Mouse (Mus musculus): ENCODE data around the gene Cdk5r2. TPM values are rescaled to one million over a fixed set of nuclear protein-coding genes. Genes with fewer than 3 reads are reported as not detected.

Cdk5r2 gene
- polyA plus RNA-seq, 1 experiment, result not detected

GRCm38 (mm10) chr1:74848946-74849345 is 5.8 kb upstream of the Cdk5r2 start:
- 46% methylated on average over 5 of the region's 5 CpGs for WGBS
- TF ChIP-seq POLR2A (IDR thresholded peaks at IDR 0.05; ENCODE audit: insufficient read depth, low read depth, low read length) (no peak), CTCF (IDR thresholded peaks at IDR 0.05; ENCODE audit: insufficient read depth, low read depth, low read length) (no peak)
- no peak overlapping the region for H3K4me3 ChIP-seq (ENCODE audit: insufficient read depth, low read depth, low read length)
- peaks cover 17% of the 10 kb centered on the region for H3K4me1 ChIP-seq (ENCODE audit: control insufficient read depth, insufficient read depth, low read length)
- peak overlapping the region; percentile 32; the same call in 1 of the 2 replicates for H3K27ac ChIP-seq (ENCODE audit: insufficient read depth, low read depth, low read length)

GRCm38 (mm10) chr1:74850251-74850650 is 4.5 kb upstream of the Cdk5r2 start:
- Histone ChIP-seq H3K4me1 (ENCODE audit: control insufficient read depth, insufficient read depth, low read length) (peaks cover 23% of the 10 kb centered on the region), H3K27ac (ENCODE audit: insufficient read depth, low read depth, low read length) (peak overlapping the region; percentile 95), H3K4me3 (ENCODE audit: insufficient read depth, low read depth, low read length) (0 out of 2 replicates have a peak overlapping the region, but pooled peaks have one; percentile 7)
- WGBS, result 17% methylated on average over 6 of the region's 6 CpGs
- TF ChIP-seq CTCF (IDR thresholded peaks at IDR 0.05; ENCODE audit: insufficient read depth, low read depth, low read length), result no peak
- TF ChIP-seq POLR2A (IDR thresholded peaks at IDR 0.05; ENCODE audit: insufficient read depth, low read depth, low read length), result 0 out of 2 replicates have a peak, but pooled peaks have one; percentile 17

- 22% methylated on average over 6 of the region's 6 CpGs for WGBS
- peak overlapping the region; percentile 95 for H3K27ac ChIP-seq (ENCODE audit: insufficient read depth, low read depth, low read length)
- peaks cover 23% of the 10 kb centered on the region for H3K4me1 ChIP-seq (ENCODE audit: control insufficient read depth, insufficient read depth, low read length)
- H3K4me3 ChIP-seq (ENCODE audit: insufficient read depth, low read depth, low read length), result no peak overlapping the region
- TF ChIP-seq POLR2A (IDR thresholded peaks at IDR 0.05; ENCODE audit: insufficient read depth, low read depth, low read length), result no peak
- no peak for TF ChIP-seq CTCF (IDR thresholded peaks at IDR 0.05; ENCODE audit: insufficient read depth, low read depth, low read length)
These were observed 3.5 kb upstream of the Cdk5r2 start for GRCm38 (mm10) chr1:74851001-74851775.

DNA sequence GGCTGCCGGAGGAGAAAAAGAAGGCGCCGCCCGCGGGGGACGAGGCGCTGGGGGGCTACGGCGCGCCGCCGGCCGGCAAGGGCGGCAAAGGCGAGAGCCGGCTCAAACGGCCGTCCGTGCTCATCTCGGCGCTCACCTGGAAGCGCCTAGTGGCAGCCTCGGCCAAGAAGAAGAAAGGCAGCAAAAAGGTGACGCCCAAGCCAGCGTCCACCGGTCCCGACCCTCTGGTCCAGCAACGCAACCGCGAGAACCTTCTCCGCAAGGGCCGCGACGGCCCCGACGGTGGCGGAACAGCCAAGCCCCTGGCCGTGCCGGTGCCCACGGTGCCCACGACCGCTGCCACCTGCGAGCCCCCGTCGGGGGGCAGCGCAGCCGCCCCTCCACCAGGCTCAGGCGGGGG is 422 bp downstream of the Cdk5r2 start:
- under 1% methylated on average over 48 of the region's 48 CpGs for WGBS
- H3K4me1 ChIP-seq (ENCODE audit: control insufficient read depth, insufficient read depth, low read length), result peaks cover 37% of the 10 kb centered on the region

DNA sequence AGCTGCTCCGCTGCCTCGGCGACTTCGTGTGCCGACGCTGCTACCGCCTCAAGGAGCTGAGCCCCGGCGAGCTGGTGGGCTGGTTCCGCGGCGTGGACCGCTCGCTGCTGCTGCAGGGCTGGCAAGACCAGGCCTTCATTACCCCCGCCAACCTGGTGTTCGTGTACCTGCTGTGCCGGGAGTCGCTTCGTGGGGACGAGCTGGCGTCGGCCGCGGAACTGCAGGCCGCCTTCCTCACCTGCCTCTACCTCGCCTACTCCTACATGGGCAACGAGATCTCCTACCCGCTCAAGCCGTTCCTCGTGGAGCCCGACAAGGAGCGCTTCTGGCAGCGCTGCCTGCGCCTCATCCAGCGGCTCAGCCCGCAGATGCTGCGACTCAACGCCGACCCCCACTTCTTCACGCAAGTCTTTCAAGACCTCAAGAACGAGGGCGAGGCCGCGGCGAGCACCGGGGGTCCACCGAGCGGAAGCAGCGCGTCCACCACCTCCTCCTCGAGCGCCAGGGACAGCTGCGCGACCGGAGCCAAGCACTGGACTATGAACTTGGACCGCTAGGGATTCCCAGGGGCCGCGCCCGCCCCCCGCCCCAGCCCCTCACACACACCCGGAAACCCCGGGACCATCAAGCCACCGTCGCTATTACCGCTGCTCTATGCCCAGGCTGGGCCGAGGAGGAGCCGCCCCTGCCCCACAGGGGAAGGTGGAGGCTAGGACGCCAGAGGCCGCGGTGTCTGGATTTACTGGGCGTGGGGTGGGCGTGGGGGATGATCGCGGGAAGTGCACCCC is 1.1 kb downstream of the Cdk5r2 start:
- peaks cover 35% of the 10 kb centered on the region for H3K4me1 ChIP-seq (ENCODE audit: control insufficient read depth, insufficient read depth, low read length)
- under 1% methylated on average over 74 of the region's 74 CpGs for WGBS

More for the DNA sequence above, 422 bp downstream of the Cdk5r2 start:
- Histone ChIP-seq H3K27ac (ENCODE audit: insufficient read depth, low read depth, low read length) (peak overlapping the region; percentile 56), H3K4me3 (ENCODE audit: insufficient read depth, low read depth, low read length) (peak overlapping the region; percentile 81)
- TF ChIP-seq POLR2A (IDR thresholded peaks at IDR 0.05; ENCODE audit: insufficient read depth, low read depth, low read length) (no peak), CTCF (IDR thresholded peaks at IDR 0.05; ENCODE audit: insufficient read depth, low read depth, low read length) (no peak)

DNA sequence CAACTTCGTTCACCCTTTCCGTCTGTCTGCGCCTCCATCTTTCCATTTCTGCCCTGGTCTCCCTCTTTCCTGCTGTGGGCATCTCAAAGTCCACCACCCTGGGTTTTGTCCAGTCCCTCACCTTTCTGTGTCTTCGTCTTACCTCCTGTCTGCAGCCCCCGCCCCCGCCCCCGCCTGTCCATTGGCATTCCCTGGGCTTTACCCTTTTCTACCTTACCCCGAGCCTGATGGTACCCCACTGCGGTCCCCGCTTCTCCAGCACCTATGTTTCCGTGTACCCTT is 1.6 kb downstream of the Cdk5r2 start:
- H3K4me1 ChIP-seq (ENCODE audit: control insufficient read depth, insufficient read depth, low read length), result peaks cover 30% of the 10 kb centered on the region
- TF ChIP-seq POLR2A (IDR thresholded peaks at IDR 0.05; ENCODE audit: insufficient read depth, low read depth, low read length) (no peak), CTCF (IDR thresholded peaks at IDR 0.05; ENCODE audit: insufficient read depth, low read depth, low read length) (no peak)
- 3% methylated on average over 11 of the region's 11 CpGs for WGBS
- H3K27ac ChIP-seq (ENCODE audit: insufficient read depth, low read depth, low read length), result no peak overlapping the region
- peak overlapping the region; percentile 81 for H3K4me3 ChIP-seq (ENCODE audit: insufficient read depth, low read depth, low read length)

More for the DNA sequence above, 1.1 kb downstream of the Cdk5r2 start:
- peak overlapping the region; percentile 56 for H3K27ac ChIP-seq (ENCODE audit: insufficient read depth, low read depth, low read length)
- peak overlapping the region; percentile 81 for H3K4me3 ChIP-seq (ENCODE audit: insufficient read depth, low read depth, low read length)
- TF ChIP-seq CTCF (IDR thresholded peaks at IDR 0.05; ENCODE audit: insufficient read depth, low read depth, low read length) (no peak), POLR2A (IDR thresholded peaks at IDR 0.05; ENCODE audit: insufficient read depth, low read depth, low read length) (no peak)

DNA sequence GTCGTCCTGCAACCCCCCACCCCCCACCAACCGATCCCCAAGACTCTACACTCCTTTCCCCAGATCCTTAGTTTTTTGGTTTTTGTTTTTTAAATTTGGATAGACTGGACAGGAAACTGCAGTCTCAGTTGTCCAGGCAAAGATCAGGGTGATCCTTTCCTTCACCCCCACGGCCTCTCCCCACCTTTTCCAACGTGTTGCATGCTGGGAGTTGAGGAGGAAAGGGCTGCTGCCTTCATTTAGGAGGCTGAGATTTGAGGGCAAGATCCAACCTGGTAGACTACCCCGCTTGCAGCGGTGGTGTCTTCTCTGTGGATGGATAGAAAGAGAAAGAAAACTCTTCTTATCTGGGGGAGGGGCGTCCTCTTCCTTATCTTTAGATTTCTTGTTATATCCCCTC is 2.1 kb downstream of the Cdk5r2 start:
- WGBS, result 1% methylated on average over 7 of the region's 7 CpGs
- peaks cover 30% of the 10 kb centered on the region for H3K4me1 ChIP-seq (ENCODE audit: control insufficient read depth, insufficient read depth, low read length)
- peak overlapping the region; percentile 81 for H3K4me3 ChIP-seq (ENCODE audit: insufficient read depth, low read depth, low read length)
- no peak for TF ChIP-seq POLR2A (IDR thresholded peaks at IDR 0.05; ENCODE audit: insufficient read depth, low read depth, low read length)
- no peak for TF ChIP-seq CTCF (IDR thresholded peaks at IDR 0.05; ENCODE audit: insufficient read depth, low read depth, low read length)
- H3K27ac ChIP-seq (ENCODE audit: insufficient read depth, low read depth, low read length), result no peak overlapping the region

- H3K27ac ChIP-seq (ENCODE audit: insufficient read depth, low read depth, low read length), result 0 out of 2 replicates have a peak overlapping the region, but pooled peaks have one; percentile 12
- WGBS, result 15% methylated on average over 20 of the region's 20 CpGs
- TF ChIP-seq CTCF (IDR thresholded peaks at IDR 0.05; ENCODE audit: insufficient read depth, low read depth, low read length), result no peak
- no peak for TF ChIP-seq POLR2A (IDR thresholded peaks at IDR 0.05; ENCODE audit: insufficient read depth, low read depth, low read length)
- H3K4me3 ChIP-seq (ENCODE audit: insufficient read depth, low read depth, low read length), result peak overlapping the region; percentile 51
- H3K4me1 ChIP-seq (ENCODE audit: control insufficient read depth, insufficient read depth, low read length), result peaks cover 30% of the 10 kb centered on the region
These were observed 2.5 kb downstream of the Cdk5r2 start for GRCm38 (mm10) chr1:74857201-74857600.

DNA sequence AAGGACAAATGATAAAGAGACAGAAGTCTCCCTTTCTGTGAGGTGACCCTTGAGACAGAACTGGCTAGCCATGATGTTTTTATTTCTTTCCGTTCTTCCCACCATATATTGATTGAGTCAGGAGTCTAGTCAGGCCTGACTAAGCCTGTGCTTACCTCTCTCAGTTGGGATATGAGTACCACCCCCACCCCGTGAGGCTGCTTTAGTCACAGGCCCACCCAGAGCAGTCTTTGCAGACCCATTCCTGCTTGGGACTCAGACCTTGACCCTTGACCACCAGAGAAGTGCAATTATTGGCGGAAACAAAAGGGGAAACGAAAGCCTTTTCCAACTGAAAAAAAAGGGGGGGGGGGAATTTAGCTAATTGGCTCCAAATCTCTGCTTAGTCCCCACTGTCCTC is 2.9 kb downstream of the Cdk5r2 start:
- WGBS, result 12% methylated on average over 4 of the region's 4 CpGs
- Histone ChIP-seq H3K4me1 (ENCODE audit: control insufficient read depth, insufficient read depth, low read length) (peaks cover 28% of the 10 kb centered on the region), H3K27ac (ENCODE audit: insufficient read depth, low read depth, low read length) (0 out of 2 replicates have a peak overlapping the region, but pooled peaks have one; percentile 12), H3K4me3 (ENCODE audit: insufficient read depth, low read depth, low read length) (peak overlapping the region; percentile 57)
- no peak for TF ChIP-seq POLR2A (IDR thresholded peaks at IDR 0.05; ENCODE audit: insufficient read depth, low read depth, low read length)
- TF ChIP-seq CTCF (IDR thresholded peaks at IDR 0.05; ENCODE audit: insufficient read depth, low read depth, low read length), result no peak

All from olfactory bulb, adult 2 months (tissue).